Mouse (Mus musculus): ENCODE results near the gene Nktr. TPM values are rescaled to one million over a fixed set of nuclear protein-coding genes. Genes with fewer than 3 reads are reported as not detected.

Nktr gene
- polyA plus RNA-seq (2017; shearing (Covaris generic)) = 152 TPM

DNA sequence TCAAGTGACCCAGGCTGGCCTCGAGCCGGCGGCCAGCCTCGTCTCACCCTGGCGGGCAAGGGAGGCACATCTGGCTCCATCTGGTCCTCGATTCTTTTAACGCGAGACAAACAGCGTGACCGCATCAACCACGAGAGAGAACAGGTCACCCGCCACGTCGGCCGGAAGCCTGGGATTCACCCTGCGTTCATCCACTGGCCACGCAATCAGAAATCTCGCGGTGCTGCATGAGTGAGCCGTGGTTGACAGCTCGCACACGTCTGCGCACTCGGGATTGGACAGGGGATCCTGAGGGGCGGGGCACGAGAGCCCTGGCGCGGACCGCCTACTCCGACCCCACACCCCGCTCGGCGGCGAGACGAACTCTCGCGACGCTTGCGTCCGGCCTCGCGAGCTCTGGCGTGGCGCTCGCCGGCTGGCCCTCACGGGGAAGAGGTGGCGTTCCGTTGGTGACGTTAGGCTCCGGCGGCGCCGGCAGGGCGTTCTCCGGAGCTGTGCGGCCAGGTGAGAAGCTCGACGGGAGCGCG lies at the start of gene Nktr:
TSS of gene Nktr (plus strand) at position 378 of the 527 bp plus-strand sequence.

DNA sequence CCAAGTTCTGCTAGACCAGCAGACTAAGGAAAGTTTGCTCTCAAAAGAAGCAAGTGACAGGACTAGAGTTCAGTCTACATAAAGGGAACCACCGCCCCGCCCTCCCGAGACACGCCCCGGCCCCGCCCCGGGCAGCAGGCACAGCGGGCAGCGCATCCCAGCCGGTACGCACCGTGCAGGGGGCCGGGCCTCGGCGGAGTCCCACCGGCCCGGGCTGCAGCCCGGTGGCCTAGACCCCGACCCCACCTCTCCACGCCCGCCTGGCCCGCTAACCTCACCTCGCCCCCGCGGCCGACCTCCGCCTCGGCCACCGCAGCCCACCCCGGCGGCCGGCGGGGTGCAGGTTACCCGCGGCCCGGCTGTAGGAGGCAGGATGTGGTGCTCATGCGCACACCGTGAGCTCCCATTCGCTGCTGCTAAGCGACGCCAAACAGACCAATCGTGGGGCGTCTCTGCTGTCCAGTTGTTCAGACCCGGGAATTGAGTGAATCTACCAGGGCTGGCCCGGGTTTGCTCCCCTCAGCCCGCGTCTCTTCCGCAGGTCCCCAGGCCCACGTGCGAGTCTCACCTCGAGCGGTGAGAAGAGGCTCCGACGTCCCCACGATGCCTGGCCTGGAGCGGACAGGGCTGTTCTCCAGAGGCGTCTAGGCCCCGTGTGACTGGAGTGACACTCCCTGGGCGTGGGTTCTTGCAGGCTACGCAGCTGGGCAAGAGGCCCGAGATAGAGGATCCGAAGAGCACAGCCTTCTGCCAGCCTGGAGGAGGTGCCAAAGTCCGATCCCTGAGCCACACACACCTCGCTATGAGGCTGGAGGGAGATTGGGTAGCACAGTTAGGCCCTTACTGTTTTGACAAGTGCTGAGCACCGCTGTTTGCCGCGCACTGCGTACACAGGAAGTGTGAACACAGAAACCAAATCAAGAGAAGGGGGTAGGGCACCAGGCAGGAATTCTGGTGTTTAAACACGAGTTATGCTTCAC lies 14.0 kb upstream of the Nktr start, which contains the start of gene Sec22c:
TSS of gene Sec22c (minus strand) at position 845 of the 980 bp plus-strand sequence.

DNA sequence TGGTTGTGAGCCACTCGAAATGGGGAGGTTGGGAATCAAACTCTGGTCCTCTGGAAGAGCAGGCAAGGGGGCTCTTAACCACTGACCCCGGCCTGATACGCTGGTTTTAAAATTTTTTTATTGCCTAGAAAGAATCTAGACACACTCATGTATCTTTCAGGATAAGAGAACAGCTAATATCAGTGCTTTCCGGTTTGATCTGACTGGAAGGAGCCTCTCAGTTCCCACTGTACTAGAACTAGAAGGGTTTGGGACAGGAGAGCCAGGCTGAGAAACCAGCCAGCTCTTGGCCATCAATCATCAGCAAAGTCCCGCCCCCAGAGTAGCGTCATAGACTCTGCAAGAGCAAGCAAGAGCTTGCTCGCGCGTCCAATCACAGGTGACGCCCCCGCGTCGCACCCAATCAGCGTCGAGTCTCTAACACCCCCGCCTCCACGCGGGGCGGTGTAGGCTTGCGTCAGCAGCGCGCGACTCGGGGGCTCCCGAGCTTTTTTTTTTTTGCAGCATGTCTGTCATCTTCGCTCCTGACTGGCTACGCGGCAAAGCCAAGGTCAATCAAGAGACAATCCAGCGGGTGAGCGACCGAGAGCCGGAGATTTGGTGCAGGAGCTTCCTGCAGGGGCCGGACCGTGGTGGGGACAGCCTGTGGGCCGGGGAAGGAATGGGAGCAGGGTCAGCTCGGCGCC lies 8.9 kb upstream of the Nktr start, which contains the start of gene Ss18l2:
TSS of gene Ss18l2 (plus strand) at position 432 of the 686 bp plus-strand sequence.

DNA sequence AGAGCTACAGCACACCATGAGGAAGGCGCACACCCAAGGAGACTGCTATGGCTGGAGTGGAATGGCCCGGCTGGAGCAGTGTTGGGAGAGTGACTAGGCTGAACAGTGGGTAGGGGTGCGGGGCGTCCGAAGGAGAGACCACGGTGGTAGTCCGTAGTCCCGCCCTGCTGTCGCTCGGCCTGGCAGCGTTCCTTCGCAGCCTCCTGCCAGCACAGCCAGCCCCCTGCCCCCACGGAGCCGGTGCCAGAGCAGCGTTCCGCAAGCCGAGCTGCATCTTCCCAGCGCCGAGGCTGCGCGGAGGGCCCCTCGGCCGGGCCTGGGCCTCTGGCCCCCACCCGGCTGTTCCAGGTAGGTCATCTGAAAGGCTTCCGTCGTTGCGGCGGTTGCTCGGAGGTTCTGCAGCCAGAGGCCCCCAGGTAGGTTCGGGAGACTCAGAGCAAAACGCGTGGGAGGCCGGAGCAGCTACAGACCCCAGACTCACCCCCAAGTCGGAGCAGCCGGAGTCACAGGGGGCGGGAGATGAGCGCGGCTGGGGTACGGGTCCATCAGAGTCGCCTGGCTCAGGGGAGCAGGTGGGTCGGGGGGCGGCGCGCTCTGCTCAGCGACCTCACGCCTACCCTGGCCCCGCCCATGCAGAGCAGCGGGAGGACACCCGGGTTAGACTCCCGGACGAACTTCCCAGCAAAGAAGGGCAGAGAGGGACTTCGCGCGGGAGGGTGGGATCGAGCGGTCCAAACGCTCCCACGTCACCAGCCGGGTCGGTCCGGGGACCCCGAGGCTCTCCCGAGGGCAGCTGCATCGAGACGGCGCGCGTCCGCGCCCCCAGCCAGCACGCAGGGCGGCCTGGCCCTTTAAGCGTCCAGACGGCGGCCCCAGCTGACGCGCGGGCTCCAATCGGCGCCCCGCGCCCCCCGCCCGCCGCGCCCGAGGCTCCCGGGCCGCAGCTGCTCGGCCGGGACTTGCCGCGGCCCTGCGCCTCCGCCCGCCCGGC lies 40.4 kb downstream of the Nktr start, which contains the start of gene Zfp651:
TSS of gene Zfp651 (plus strand) at position 240 of the 991 bp plus-strand sequence.

DNA sequence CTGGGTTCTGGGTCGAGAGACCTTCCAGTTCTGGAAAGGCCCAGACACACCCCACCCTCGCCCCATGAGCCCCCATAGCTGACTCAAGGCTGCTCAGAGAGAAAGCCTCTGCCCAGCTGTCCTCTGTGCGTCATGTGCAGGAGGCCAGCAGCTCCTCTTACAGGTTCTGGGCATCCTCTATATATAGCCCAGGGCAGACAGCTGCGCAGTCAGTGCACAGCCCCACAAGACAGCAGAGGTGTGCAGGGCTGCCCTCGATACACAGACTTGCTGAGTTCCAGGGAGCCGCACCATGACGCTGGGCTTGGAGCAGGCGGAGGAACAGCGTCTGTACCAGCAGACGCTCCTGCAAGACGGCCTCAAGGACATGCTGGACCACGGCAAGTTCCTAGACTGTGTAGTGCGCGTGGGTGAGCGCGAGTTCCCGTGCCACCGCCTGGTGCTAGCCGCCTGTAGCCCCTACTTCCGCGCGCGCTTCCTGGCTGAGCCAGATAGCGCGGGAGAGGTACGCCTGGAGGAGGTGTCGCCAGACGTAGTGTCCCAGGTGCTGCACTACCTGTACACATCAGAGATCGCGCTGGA lies 58.6 kb downstream of the Nktr start, which contains the start of gene Klhl40:
TSS of gene Klhl40 (plus strand) at position 124 of the 582 bp plus-strand sequence.

DNA sequence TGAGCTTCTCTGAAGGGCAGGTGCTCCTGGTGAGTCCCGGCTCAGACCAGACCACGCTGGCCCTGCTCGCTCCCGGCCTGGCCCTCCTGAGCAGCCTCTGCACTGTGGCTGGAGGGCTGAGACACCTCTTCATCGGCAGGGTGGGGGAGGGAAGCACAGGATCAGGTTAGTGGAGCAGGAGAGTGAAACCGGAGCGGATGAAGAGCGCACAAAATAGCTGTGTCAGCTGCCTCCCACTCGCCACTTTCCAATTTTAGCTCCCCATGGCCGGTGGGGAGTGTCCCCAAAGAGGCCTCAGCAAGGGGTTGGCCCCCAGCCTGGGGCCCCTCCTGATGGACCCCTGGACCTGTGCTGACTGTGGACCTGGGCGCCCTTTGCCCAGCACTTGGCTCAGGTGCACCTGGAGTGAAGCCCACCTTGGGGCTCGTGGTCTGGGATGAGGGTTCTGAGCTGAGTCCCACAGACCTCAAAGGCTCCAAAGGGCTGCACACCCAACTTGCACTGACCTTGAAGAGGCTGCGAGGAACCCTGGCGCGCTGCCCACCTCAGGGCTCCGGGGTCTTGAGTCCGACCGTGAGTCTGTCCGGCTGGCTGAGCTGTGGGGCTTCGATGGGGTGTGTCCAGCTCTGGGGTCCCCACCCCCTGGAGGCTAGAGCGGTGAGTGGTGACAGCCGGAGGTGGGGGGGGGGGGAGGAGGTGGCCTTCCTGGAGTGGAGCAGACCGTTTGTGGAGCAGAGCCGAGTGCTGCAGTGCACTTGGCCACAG lies 73.0 kb downstream of the Nktr start, which contains the start of gene Hhatl:
TSS of gene Hhatl (minus strand) at position 751 of the 765 bp plus-strand sequence.

Other genes starting within 250 kb of the Nktr start
- gene Cck, start 223.5 kb upstream of the Nktr start, polyA plus RNA-seq (2017; shearing (Covaris generic)) = not detected
- gene Lyzl4, start 77.1 kb upstream of the Nktr start, polyA plus RNA-seq (2017; shearing (Covaris generic)) = not detected
- 10.6 TPM for gene Vipr1, start 76.5 kb upstream of the Nktr start, polyA plus RNA-seq (2017; shearing (Covaris generic))
- gene Sec22c, start 13.7 kb upstream of the Nktr start, polyA plus RNA-seq (2017; shearing (Covaris generic)) = 27.2 TPM
- 30.9 TPM for gene Ss18l2, start 8.8 kb upstream of the Nktr start, polyA plus RNA-seq (2017; shearing (Covaris generic))
- 0.06 TPM for gene Zfp651, start 40.2 kb downstream of the Nktr start, polyA plus RNA-seq (2017; shearing (Covaris generic))
- gene Klhl40, start 58.4 kb downstream of the Nktr start, polyA plus RNA-seq (2017; shearing (Covaris generic)) = not detected
- not detected for gene Hhatl, start 73.3 kb downstream of the Nktr start, polyA plus RNA-seq (2017; shearing (Covaris generic))
- 0.19 TPM for gene Ccdc13, start 120.3 kb downstream of the Nktr start, polyA plus RNA-seq (2017; shearing (Covaris generic))
- gene Higd1a, start 139.2 kb downstream of the Nktr start, polyA plus RNA-seq (2017; shearing (Covaris generic)) = 92.4 TPM
- gene Ackr2, start 179.2 kb downstream of the Nktr start, polyA plus RNA-seq (2017; shearing (Covaris generic)) = not detected
- gene Cyp8b1, start 197.1 kb downstream of the Nktr start, polyA plus RNA-seq (2017; shearing (Covaris generic)) = not detected
- gene Fam198a, start 231.8 kb downstream of the Nktr start, polyA plus RNA-seq (2017; shearing (Covaris generic)) = 0.16 TPM